Mouse (Mus musculus) heart, postnatal 36 days (tissue): Measurements from ENCODE around the gene Spata20. TPM values are rescaled to one million over a fixed set of nuclear protein-coding genes. Genes with fewer than 3 reads are reported as not detected.

Source experiments
- DNase-seq, 2 experiments: peaks; one replicate each; pipeline ENCODE4 v3.0.0; 2021 to 2022
- intact Hi-C: fragments of 180-260 bp; cut with DNase I; formaldehyde crosslinking; loops from one replicate; pipeline ENCODE4 v1.15.1; 2025
- total RNA-seq, 2 experiments: library from RNA; stranded (reverse); gene quantifications; 2 replicates each; pipeline ENCODE4 v1.2.3; 2021

Gene Spata20
- total RNA-seq, 2 experiments from 2014 or later: 0.42 to 0.62 TPM

- intact Hi-C loops: no loop called here
- no peak for DNase-seq
These were observed 2.1 kb downstream of the Spata20 start for GRCm38 (mm10) chr11:94483921-94484320.

- intact Hi-C loops: no loop called here
- no peak for DNase-seq
These were observed 2.5 kb downstream of the Spata20 start for GRCm38 (mm10) chr11:94483436-94483835.

- intact Hi-C loops: no loop called here
- DNase-seq: no peak
These were observed 3.2 kb downstream of the Spata20 start for GRCm38 (mm10) chr11:94482738-94483137.

- DNase-seq: peak in 1 of 2 experiments; percentile 39
- intact Hi-C loops: no loop called here
These were observed 4.0 kb downstream of the Spata20 start for GRCm38 (mm10) chr11:94481963-94482362.

- intact Hi-C loops: no loop called here
- DNase-seq: no peak
These were observed 5.6 kb downstream of the Spata20 start for GRCm38 (mm10) chr11:94480382-94480781.

GRCm38 (mm10) chr11:94477651-94478050 lies 8.3 kb downstream of the Spata20 start:
- intact Hi-C loops: no loop called here
- DNase-seq: no peak

GRCm38 (mm10) chr11:94475722-94476121 lies 10.3 kb downstream of the Spata20 start:
- no peak for DNase-seq
- intact Hi-C loops: no loop called here

GRCm38 (mm10) chr11:94474544-94474910 lies 11.5 kb downstream of the Spata20 start:
- no peak for DNase-seq
- intact Hi-C loops: no loop called here

- peak; percentile 84 to 90 for DNase-seq
- intact Hi-C loops: no loop called here
These were observed 12.1 kb downstream of the Spata20 start, which contains the start of gene Cacna1g for GRCm38 (mm10) chr11:94473707-94474543. Cacna1g (minus strand) TSS chr11:94474198.

GRCm38 (mm10) chr11:94472916-94473706 lies 12.9 kb downstream of the Spata20 start:
- intact Hi-C loops: no loop called here

GRCm38 (mm10) chr11:94472585-94472915 lies 13.4 kb downstream of the Spata20 start:
- intact Hi-C loops: no loop called here
- no peak for DNase-seq

More at GRCm38 (mm10) chr11:94472916-94473706, 12.9 kb downstream of the Spata20 start:
- no peak for DNase-seq

- intact Hi-C loops: no loop called here
- DNase-seq: no peak
These were observed 14.0 kb downstream of the Spata20 start for GRCm38 (mm10) chr11:94471740-94472584.

GRCm38 (mm10) chr11:94470391-94470790 lies 15.6 kb downstream of the Spata20 start:
- no peak for DNase-seq
- intact Hi-C loops: no loop called here

GRCm38 (mm10) chr11:94469136-94470064 lies 16.6 kb downstream of the Spata20 start:
- DNase-seq: peak in 1 of 2 experiments; percentile 30

GRCm38 (mm10) chr11:94468582-94469064 lies 17.4 kb downstream of the Spata20 start:
- intact Hi-C loops: no loop called here
- no peak for DNase-seq

More at GRCm38 (mm10) chr11:94469136-94470064, 16.6 kb downstream of the Spata20 start:
- intact Hi-C loops: no loop called here

GRCm38 (mm10) chr11:94466333-94466855 lies 19.6 kb downstream of the Spata20 start:
- DNase-seq: no peak
- intact Hi-C loops: no loop called here

GRCm38 (mm10) chr11:94464170-94464569 lies 21.8 kb downstream of the Spata20 start:
- intact Hi-C loops: no loop called here
- DNase-seq: no peak

- intact Hi-C loops: no loop called here
- no peak for DNase-seq
These were observed 24.1 kb downstream of the Spata20 start for GRCm38 (mm10) chr11:94461856-94462255.

- no peak for DNase-seq
- intact Hi-C loops: no loop called here
These were observed 29.0 kb downstream of the Spata20 start for GRCm38 (mm10) chr11:94457001-94457400.
